Mouse (Mus musculus): Measurements from ENCODE around the gene BC049762.

GRCm38 (mm10) chr11:51295742-51296141 is 32.9 kb upstream of the BC049762 start:
- TF ChIP-seq GATA1 (IDR thresholded peaks at IDR 0.05; ENCODE audit: low read length): no peak
- TF ChIP-seq TAL1 (IDR thresholded peaks at IDR 0.05; ENCODE audit: low read length): no peak

All from erythroblast, embryonic 14.5 days (primary cell).